Mouse (Mus musculus): ENCODE results near the gene Myl6.

- TF ChIP-seq POLR2A (IDR thresholded peaks at IDR 0.05; ENCODE audit: insufficient read depth, low read length) = no peak
- no peak for TF ChIP-seq CTCF (IDR thresholded peaks at IDR 0.05; ENCODE audit: low read depth, low read length)
Measured at GRCm38 (mm10) chr10:128458348-128458718, 35.6 kb downstream of the Myl6 start.

Data from ES-Bruce4 (cell line).